Mouse (Mus musculus) left cerebral cortex, adult 18-20 months (tissue): Measurements from ENCODE around the gene Zfp574. TPM values are rescaled to one million over a fixed set of nuclear protein-coding genes. Genes with fewer than 3 reads are reported as not detected.
A peak's percentile ranks its signal among the peaks of the same experiment; 100 is the strongest.

Experiments
- DNase-seq, 2 experiments: peaks; one replicate each; pipeline ENCODE4 v3.0.0; 2021 to 2022; ENCODE audit warnings: low spot score in 2 of 2, mixed read lengths in 1 of 2
- microRNA-seq, 2 experiments: library from miRNA; unstranded; fragments of <30 nt; microRNA quantifications; one replicate each; pipeline ENCODE4 v1.2.0; 2021
- total RNA-seq, 2 experiments: library from RNA; stranded (reverse); gene quantifications; 2 replicates each; pipeline ENCODE4 v1.2.3; 2021

Gene Zfp574
- total RNA-seq, 2 experiments from 2014 or later = 34.9 TPM

- peak; percentile 47 for DNase-seq
Measured at GRCm38 (mm10) chr7:25112178-25112955, 40.0 kb downstream of the Zfp574 start.

DNA sequence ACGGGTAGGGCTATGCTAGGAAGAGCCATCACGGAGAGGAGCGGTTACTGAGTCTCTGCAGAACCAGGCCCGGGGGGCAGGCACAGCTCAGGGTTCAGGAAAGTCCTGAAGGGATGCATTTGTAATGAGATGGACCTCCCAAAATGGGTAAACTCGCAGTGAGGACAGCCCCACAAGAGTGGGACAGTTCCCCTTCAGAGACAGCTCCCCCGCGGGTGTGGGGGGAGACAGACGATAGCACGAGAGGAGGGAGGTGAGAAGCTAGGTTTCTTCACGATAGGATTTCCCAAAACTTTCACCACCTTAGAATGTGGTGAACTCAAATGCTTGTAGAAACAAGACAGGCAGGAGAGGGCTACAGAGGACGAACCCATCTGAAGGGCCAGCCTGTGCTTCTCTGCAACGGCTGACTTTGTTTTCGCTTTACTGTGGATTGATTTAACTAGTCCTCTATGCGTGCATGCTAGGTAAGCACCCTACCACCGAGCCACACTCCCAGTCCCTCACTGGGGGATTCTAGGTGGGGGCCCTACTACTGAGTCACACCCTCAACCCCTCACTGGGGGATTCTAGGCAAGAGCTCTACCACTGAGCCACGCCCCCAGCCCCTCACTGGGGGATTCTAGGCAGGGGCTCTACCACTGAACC, 40.7 kb downstream of the Zfp574 start:
- no peak for DNase-seq

DNA sequence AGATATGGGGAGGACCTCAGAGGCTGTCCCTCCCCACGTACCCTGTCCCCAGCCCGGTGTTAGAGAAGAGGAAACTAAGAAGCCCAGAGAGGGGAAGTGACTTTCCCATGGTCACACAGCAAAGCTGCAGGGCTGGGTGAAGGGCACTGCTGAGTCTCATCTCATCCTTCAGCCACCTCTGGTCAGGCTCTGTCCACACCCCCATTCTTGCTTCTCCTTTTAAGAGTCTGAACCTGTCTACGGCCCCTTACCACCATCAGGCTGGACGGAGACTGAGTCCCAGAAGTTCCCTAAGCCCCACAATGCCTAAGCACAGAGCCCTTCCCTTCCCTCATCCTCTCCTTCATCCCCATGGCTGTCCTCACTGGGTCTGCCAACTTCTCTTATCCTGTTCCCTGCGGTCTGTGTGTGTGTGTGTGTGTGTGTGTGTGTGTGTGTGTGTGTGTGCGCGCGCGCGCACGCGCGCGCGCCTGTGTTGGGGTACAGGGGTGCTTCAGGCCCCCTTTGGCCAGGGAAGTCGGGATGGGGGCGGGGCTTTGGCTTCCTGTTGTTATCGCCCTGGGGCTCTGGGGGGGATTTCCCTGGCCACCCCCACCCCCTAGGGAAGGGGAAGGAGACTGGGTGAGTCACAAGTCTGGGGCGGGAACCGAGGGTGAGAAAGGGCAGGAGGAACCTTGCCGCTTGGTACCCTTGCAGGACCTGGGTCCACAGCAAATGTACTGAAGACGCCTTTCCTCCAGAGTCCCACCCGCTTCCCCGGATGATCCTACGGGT, 47.9 kb downstream of the Zfp574 start:
- no peak for DNase-seq

DNA sequence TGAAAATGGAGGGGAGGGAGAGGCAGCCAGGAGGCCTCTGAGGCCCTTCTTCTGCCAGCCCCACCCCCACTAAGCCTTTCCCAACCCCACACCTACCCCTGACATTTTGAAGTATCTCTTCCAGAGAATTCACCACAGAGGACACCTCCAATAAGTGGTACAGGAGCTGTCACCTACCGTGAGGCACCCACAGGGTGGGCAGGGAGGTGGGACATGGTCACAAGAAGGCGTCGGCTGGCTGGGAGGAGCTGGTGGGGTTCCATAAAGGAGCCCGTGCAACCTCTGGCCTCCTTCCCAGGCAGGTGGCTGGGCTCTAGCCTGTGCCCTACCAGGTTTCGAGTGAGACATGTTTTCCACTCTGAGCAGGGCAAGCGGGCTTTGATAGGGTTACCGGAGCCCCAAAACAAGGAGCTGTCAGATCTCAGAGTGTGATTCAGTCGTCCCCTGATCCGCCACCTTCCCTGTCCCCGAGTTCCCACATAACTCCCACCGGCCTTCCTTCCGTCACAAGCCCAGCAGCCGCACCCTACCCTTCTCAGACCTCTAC, 48.9 kb downstream of the Zfp574 start:
- DNase-seq = no peak

GRCm38 (mm10) chr7:25125716-25126281, 53.4 kb downstream of the Zfp574 start:
- DNase-seq = no peak

GRCm38 (mm10) chr7:25127971-25128370, 55.6 kb downstream of the Zfp574 start:
- DNase-seq = no peak

- no peak for DNase-seq
Measured at GRCm38 (mm10) chr7:25129390-25129979, 57.1 kb downstream of the Zfp574 start.

GRCm38 (mm10) chr7:25130565-25130964, 58.2 kb downstream of the Zfp574 start:
- no peak for DNase-seq

- no peak for DNase-seq
Measured at GRCm38 (mm10) chr7:25131247-25131646, 58.9 kb downstream of the Zfp574 start.

DNA sequence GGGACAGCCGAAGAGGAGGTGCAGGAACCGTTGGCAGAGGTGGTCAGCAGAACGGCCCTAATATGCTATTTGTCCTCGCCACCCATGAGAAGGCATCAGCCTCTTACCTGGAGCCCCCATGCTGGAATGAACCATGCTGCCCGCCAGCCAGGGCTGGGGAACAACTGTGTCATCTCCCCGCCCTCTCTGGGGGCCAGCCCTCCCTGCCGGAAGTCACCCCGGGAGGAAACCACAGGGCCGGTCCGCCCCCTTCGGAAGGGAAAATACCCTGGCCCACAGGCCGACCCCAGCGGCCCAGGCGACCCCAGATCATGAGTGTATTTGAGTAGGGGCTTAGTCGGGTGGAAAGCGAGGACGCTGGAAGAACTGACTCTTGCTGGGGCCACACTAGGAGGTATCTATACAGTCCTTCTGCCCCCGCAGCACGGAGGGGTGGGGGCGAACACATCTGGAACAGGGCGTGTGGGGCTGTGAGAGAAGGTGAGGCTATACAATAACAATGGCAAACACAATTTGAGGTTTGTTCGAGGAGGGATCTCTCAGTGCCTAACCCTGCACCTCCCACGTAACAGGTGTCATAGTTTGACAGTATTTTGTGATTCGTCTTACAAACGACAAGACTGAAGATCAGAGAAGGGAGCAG, 60.1 kb downstream of the Zfp574 start:
- DNase-seq = no peak

Small RNA genes lying within 50 kb of the gene (microRNA-seq; reads per million reads assigned to microRNA genes)
- gene Mir6537 = 0 to 0.25 reads per million in 2 experiments

Other genes with a start within 250 kb of the Zfp574 start
- gene Gm9844, start 210.4 kb upstream of the Zfp574 start, total RNA-seq = 1 to 10 TPM in 1 of 2 experiments, not detected in 1; 1.5 TPM
- gene Lypd4, start 202.6 kb upstream of the Zfp574 start, total RNA-seq = not detected
- not detected for gene Dmrtc2, start 202.5 kb upstream of the Zfp574 start, total RNA-seq
- gene Rps19, start 188.2 kb upstream of the Zfp574 start, total RNA-seq = 100 to 1,000 TPM; 511 to 584 TPM
- under 1 TPM; 0.30 to 0.77 TPM for gene Cd79a, start 175.2 kb upstream of the Zfp574 start, total RNA-seq
- 10 to 100 TPM; 57.1 to 74.1 TPM for gene Arhgef1, start 169.7 kb upstream of the Zfp574 start, total RNA-seq
- not detected for gene Gm4881, start 128.1 kb upstream of the Zfp574 start, total RNA-seq
- 100 to 1,000 TPM; 305 to 355 TPM for gene Rabac1, start 99.8 kb upstream of the Zfp574 start, total RNA-seq
- gene Atp1a3, start 66.6 kb upstream of the Zfp574 start, total RNA-seq = 1,000 to 10,000 TPM; 1,987 to 2,019 TPM
- gene Grik5, start 221 bp upstream of the Zfp574 start, total RNA-seq = 100 to 1,000 TPM; 176 TPM
- 10 to 100 TPM in 1 of 2 experiments, 1 to 10 TPM in 1; 7.7 to 12.9 TPM for gene Pou2f2, start 107.2 kb downstream of the Zfp574 start, total RNA-seq
- 10 to 100 TPM; 24.2 to 26.7 TPM for gene Dedd2, start 148.0 kb downstream of the Zfp574 start, total RNA-seq
- gene Zfp526, start 148.9 kb downstream of the Zfp574 start, total RNA-seq = 10 to 100 TPM; 10.6 to 11.4 TPM
- gene Gsk3a, start 165.3 kb downstream of the Zfp574 start, total RNA-seq = 100 to 1,000 TPM; 215 to 224 TPM
- 10 to 100 TPM; 60.8 to 65.2 TPM for gene Erf, start 178.2 kb downstream of the Zfp574 start, total RNA-seq
- gene Cic, start 195.1 kb downstream of the Zfp574 start, total RNA-seq = 100 to 1,000 TPM; 212 to 225 TPM
- 10 to 100 TPM; 35.7 to 36.9 TPM for gene Pafah1b3, start 225.4 kb downstream of the Zfp574 start, total RNA-seq
- gene Prr19, start 228.8 kb downstream of the Zfp574 start, total RNA-seq = not detected
- gene Tmem145, start 233.5 kb downstream of the Zfp574 start, total RNA-seq = 10 to 100 TPM; 45.4 to 46.6 TPM
- gene Megf8, start 244.6 kb downstream of the Zfp574 start, total RNA-seq = 100 to 1,000 TPM; 100 to 102 TPM